Mouse (Mus musculus) heart, embryonic 10.5 days (tissue): Measurements from ENCODE around the gene Shc4. TPM values are rescaled to one million over a fixed set of nuclear protein-coding genes. Genes with fewer than 3 reads are reported as not detected.

Experiments used
- DNase-seq: peaks from one replicate; pipeline ENCODE4 v3.0.0-alpha.2; 2017; ENCODE audit warnings: low spot score
- H3K27ac ChIP-seq: fragments of 300-500 bp; sonication (generic); 2 replicates; pipeline ENCODE4 v1.5.1; 2016; ENCODE audit warnings: mild to moderate bottlenecking
- H3K27me3 ChIP-seq: fragments of 300-500 bp; sonication (generic); 2 replicates; pipeline ENCODE4 v1.6.1; 2016; ENCODE audit warnings: mild to moderate bottlenecking; ENCODE audit not compliant: poor library complexity, insufficient read depth, severe bottlenecking
- H3K36me3 ChIP-seq: fragments of 300-500 bp; sonication (generic); 2 replicates; pipeline ENCODE4 v1.6.1; 2016; ENCODE audit warnings: mild to moderate bottlenecking, moderate library complexity
- H3K4me1 ChIP-seq: fragments of 300-500 bp; sonication (generic); 2 replicates; pipeline ENCODE4 v1.6.1; 2016; ENCODE audit warnings: mild to moderate bottlenecking
- H3K4me3 ChIP-seq: fragments of 300-500 bp; sonication (generic); 2 replicates; pipeline ENCODE4 v1.5.1; 2016; ENCODE audit warnings: mild to moderate bottlenecking, moderate library complexity
- H3K9me3 ChIP-seq: fragments of 300-500 bp; sonication (generic); 2 replicates; pipeline ENCODE4 v1.6.1; 2016; ENCODE audit warnings: mild to moderate bottlenecking, moderate library complexity
- WGBS: fragments of 180-500 bp; shearing (Covaris S2); methylation state at CpG from one replicate; pipeline ENCODE4 v1.1.7; 2016; 5-methylcytosine and 5-hydroxymethylcytosine counted together
- polyA plus RNA-seq: library from polyadenylated mRNA; unstranded; fragments of >200 nt; fragmentation: Nextera tagmentation; extraction: Ambion mirVana; gene quantifications from 2 replicates; pipeline ENCODE4 v1.2.1, GENCODE M21; 2016

Gene Shc4
- polyA plus RNA-seq, 1 experiment from 2014 or later, result 1.5 TPM

DNA sequence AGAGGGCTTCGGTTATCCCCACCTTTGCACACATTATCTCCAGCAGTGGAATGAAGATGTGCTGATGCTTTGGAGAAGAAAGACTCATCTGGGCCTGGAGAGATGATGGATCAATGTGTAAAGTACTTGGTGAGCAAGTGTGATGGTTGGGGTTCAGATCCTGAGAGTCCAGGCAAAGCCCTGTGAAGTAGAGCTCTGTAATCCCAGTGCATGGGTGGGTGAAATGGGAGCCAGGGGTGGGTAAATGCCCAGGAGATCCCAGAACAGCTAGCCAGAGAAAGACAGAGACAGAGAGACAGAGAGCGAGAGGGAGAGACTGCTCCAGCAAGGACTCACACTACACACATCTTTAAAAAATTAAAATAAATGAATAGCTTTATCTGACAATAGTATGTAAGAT, 70.7 kb downstream of the Shc4 start:
- no peak overlapping the region for H3K27ac ChIP-seq
- no peaks in the 10 kb centered on the region for H3K4me1 ChIP-seq
- H3K36me3 ChIP-seq, result no peaks in the 10 kb centered on the region
- WGBS, result 89% methylated on average over 2 of the region's 2 CpGs
- no peaks in the 10 kb centered on the region for H3K9me3 ChIP-seq
- no peaks in the 10 kb centered on the region for H3K27me3 ChIP-seq
- no peak overlapping the region for H3K4me3 ChIP-seq
- no peak for DNase-seq

DNA sequence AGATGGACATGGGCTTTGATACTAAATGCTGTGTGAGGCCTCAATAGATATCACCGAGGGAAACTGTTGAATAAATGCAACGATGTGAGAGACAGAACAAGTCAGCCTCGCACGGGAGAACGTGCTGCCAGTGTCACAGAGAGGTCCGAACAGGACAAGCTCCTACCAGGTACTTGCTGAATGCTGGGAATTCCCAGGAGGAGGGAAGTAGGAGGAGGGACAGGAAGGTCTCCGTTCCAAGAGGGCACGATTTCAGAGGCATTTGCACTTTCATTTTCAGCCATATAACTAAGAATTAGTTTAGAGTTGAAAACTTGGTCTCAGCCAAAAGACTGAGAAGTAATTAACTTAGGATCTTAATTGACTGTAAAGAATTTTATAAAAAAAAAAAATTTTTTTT, 72.4 kb downstream of the Shc4 start:
- H3K4me1 ChIP-seq, result peaks cover 7% of the 10 kb centered on the region; the same call in 1 of the 2 replicates
- no peaks in the 10 kb centered on the region for H3K36me3 ChIP-seq
- DNase-seq, result no peak
- WGBS, result 80% methylated on average over 8 of the region's 8 CpGs
- H3K9me3 ChIP-seq, result no peaks in the 10 kb centered on the region
- H3K27me3 ChIP-seq, result no peaks in the 10 kb centered on the region
- no peak overlapping the region for H3K27ac ChIP-seq
- no peak overlapping the region for H3K4me3 ChIP-seq

DNA sequence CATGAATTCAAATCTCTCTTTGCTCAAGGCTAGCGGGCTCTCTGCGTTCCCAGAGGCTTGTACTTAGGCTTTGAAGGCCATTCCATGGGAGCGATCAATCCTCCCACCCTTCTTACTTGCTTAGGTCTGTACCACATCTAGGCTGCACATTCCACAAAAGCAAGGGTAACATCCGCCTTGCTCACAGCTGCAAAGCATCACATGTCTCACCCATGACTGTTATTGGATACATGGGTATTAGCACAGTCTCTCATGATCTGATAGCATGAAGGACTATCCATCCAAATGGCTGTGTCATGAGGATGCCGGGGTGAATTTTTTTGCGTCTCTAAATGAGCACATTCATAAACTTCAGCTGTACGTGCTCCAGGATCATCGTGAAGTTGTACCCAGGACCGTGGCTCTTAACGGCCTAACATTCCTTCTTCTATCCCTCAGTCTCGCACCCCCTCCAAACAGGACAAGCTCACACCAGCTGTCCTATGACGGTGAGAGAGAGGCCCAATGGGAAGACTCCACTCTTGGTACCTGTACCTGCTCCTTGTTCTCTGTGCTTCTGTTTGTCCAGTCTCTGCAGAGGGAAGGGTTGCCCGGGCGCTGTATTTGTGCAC, 73.1 kb downstream of the Shc4 start:
- Histone ChIP-seq H3K27ac (no peak overlapping the region), H3K4me1 (peaks cover 7% of the 10 kb centered on the region; the same call in 1 of the 2 replicates), H3K36me3 (no peaks in the 10 kb centered on the region), H3K4me3 (no peak overlapping the region), H3K9me3 (no peaks in the 10 kb centered on the region), H3K27me3 (no peaks in the 10 kb centered on the region)
- DNase-seq, result no peak
- WGBS, result 89% methylated on average over 14 of the region's 14 CpGs

DNA sequence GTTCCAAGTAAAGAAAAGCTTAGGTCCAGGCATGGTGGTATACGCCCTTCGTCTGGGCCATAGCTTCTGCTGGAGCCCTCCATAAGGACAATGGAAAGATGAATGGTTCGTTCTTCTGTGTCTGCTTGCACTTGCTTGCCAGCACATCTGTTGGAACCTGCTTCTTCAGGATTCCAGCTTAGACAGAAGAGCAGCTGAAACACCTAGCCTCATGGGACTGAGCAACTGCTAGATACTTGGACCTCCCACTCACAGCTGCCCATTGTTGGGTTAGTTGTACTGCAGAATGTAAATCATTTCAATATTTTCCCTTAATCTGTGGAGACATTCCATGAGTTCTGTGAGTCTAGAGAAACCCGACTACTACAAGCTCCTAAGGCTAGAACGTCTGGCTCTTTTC, 73.9 kb downstream of the Shc4 start:
- WGBS, result 84% methylated on average over 5 of the region's 5 CpGs
- Histone ChIP-seq H3K4me3 (no peak overlapping the region), H3K27ac (no peak overlapping the region), H3K4me1 (peaks cover 7% of the 10 kb centered on the region; the same call in 1 of the 2 replicates), H3K27me3 (no peaks in the 10 kb centered on the region), H3K36me3 (no peaks in the 10 kb centered on the region), H3K9me3 (no peaks in the 10 kb centered on the region)
- DNase-seq, result no peak

DNA sequence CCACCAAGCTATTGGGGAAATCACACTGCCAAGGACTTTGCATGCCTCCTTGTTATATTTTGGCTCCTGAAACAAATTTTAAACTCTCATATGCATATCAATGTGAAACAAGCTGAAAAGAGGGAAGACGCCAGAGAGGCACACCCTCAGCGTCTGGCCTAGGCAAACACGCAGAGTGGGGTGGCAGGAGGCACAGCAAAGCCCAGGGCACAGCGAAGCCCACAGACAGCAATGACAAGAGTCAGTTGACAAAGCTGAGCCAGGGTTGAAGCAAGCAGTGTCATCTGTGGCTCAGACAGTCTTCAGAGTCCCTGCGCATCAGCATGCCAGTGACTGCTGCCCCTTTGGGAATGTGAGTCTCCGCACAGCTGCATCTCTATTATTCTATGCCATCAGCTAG, 79.0 kb downstream of the Shc4 start:
- H3K9me3 ChIP-seq, result no peaks in the 10 kb centered on the region
- H3K27me3 ChIP-seq, result no peaks in the 10 kb centered on the region
- no peak for DNase-seq
- H3K4me3 ChIP-seq, result no peak overlapping the region
- no peaks in the 10 kb centered on the region for H3K36me3 ChIP-seq
- WGBS, result 88% methylated on average over 6 of the region's 6 CpGs
- H3K27ac ChIP-seq, result no peak overlapping the region
- H3K4me1 ChIP-seq, result peaks cover 7% of the 10 kb centered on the region; the same call in 1 of the 2 replicates

DNA sequence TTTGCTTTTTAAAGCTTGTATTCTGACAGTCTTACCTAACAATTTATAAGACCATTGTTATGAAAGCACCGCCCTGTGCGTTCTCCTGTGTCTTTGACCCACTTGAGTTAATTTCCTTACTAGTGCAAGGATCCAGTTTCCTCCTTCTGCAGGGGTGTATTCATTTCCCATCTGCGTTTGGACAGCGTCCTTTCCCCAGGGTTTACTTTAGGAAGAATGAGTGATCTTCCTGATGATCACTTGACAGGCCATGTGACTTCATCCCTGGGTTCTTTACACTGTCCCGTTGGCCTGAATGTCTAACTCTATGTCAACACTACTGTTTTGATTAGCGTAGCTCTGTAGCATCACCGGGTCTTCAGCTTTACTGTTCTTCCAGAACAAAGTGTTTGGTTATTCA, 86.6 kb downstream of the Shc4 start:
- Histone ChIP-seq H3K27ac (no peak overlapping the region), H3K9me3 (no peaks in the 10 kb centered on the region), H3K4me1 (no peaks in the 10 kb centered on the region), H3K27me3 (no peaks in the 10 kb centered on the region), H3K36me3 (no peaks in the 10 kb centered on the region), H3K4me3 (no peak overlapping the region)
- DNase-seq, result no peak
- WGBS, result 76% methylated on average over 7 of the region's 7 CpGs

DNA sequence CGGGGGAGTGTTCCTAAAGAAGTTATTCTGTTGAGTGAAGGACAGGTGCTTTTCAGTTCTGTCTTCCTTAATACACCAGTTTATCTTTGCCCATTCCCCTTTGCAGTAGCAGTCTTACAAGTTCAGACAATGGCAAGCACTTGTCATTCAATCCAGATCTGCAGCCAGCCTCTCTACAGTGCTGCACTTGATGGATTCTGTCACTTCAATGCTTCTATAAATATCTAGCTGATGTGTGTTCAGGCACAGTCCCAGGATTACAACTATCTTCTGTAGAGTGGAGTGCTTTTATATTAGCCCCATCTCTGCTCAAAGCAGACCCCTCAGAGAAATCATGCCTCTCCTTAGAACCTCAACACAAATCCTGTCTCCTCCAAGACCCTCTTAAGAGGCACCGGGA, 93.9 kb downstream of the Shc4 start:
- DNase-seq, result no peak
- peak overlapping the region; percentile 25; the same call in 1 of the 2 replicates for H3K27ac ChIP-seq
- no peaks in the 10 kb centered on the region for H3K9me3 ChIP-seq
- H3K27me3 ChIP-seq, result no peaks in the 10 kb centered on the region
- WGBS, result 65% methylated on average over 2 of the region's 2 CpGs
- peaks cover 20% of the 10 kb centered on the region for H3K4me1 ChIP-seq
- H3K36me3 ChIP-seq, result no peaks in the 10 kb centered on the region
- H3K4me3 ChIP-seq, result no peak overlapping the region

DNA sequence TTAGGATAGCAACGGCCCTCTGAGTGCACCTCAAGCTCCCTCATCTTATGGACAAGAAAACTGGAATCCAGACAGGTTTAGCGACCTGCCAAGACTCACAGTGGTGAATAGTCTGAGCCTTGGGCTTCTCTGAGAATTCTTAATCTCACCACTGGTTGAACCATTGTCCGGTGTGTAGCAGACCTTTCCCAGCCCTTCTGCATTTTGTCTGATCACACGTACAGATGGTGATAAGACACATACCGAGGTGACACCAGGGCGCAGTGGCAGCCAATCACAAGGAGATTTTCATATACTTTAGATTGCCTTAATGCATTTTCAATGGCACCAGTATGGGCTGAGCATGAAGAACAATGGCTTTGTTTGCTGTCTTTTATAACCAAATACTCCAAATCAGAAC, 95.5 kb downstream of the Shc4 start:
- Histone ChIP-seq H3K4me3 (no peak overlapping the region), H3K36me3 (no peaks in the 10 kb centered on the region), H3K27me3 (no peaks in the 10 kb centered on the region), H3K4me1 (peaks cover 29% of the 10 kb centered on the region), H3K27ac (peak overlapping the region; percentile 60), H3K9me3 (no peaks in the 10 kb centered on the region)
- WGBS, result 51% methylated on average over 6 of the region's 6 CpGs
- DNase-seq, result peak; percentile 81

DNA sequence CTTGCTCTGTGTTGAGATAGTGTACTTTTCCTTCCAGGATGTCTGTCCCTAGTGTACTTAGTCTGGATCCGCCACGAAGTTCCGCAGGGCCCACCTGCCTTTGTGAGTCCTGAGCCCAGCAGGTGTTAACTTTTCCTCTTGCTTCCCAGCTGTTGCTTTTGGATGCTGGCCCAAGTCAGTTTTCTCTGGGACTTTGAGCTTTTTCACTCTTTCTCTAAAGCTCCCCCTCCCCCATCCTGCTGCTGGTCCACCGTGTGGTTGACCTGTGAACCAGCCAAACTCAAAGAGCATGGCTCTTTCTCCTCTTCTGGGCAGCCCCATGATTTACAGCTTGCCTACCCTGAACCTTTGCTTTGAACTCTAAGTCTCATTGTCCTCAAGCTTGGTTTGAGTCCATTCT, 97.4 kb downstream of the Shc4 start:
- no peak for DNase-seq
- no peaks in the 10 kb centered on the region for H3K27me3 ChIP-seq
- H3K9me3 ChIP-seq, result no peaks in the 10 kb centered on the region
- WGBS, result 90% methylated on average over 4 of the region's 4 CpGs
- H3K27ac ChIP-seq, result no peak overlapping the region
- H3K36me3 ChIP-seq, result no peaks in the 10 kb centered on the region
- H3K4me3 ChIP-seq, result no peak overlapping the region
- peaks cover 34% of the 10 kb centered on the region for H3K4me1 ChIP-seq

DNA sequence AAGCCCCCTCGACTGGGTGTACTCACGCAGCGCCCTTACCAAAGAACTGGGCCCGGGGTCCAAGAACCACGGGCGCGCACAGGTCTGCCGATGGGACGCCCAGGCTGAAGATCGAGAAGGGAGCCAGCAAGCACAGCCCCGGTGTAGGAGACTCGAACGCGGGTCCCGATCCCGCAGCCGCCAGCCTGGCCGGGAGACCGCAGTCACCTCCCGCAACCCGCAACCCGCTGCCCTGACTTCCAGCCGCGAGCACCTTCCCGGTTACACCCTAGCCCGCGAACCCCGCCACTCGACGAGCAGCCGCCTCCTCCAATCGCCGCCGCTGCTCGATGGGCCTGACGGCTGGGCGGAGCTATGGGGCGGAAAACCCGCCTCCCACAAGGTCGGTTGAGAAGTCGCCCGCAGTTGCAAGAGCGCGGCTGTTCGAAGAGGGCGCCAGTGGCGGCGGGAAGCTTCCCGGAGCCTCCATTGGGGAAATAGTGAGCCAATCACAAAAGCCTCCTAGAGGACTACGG, 99.1 kb downstream of the Shc4 start, which contains the start of gene Cep152:
Gene Cep152, minus strand, starts transcription at position 277 of the 515 bp plus-strand sequence.
- no peaks in the 10 kb centered on the region for H3K27me3 ChIP-seq
- H3K9me3 ChIP-seq, result no peaks in the 10 kb centered on the region
- peaks cover 31% of the 10 kb centered on the region for H3K4me1 ChIP-seq
- DNase-seq, result peak; percentile 99
- WGBS, result under 1% methylated on average over 50 of the region's 50 CpGs
- peaks cover 7% of the 10 kb centered on the region for H3K36me3 ChIP-seq
- H3K4me3 ChIP-seq, result peak within 1 kb of the TSS; percentile 81
- H3K27ac ChIP-seq, result peak within 1 kb of the TSS; percentile 89

DNA sequence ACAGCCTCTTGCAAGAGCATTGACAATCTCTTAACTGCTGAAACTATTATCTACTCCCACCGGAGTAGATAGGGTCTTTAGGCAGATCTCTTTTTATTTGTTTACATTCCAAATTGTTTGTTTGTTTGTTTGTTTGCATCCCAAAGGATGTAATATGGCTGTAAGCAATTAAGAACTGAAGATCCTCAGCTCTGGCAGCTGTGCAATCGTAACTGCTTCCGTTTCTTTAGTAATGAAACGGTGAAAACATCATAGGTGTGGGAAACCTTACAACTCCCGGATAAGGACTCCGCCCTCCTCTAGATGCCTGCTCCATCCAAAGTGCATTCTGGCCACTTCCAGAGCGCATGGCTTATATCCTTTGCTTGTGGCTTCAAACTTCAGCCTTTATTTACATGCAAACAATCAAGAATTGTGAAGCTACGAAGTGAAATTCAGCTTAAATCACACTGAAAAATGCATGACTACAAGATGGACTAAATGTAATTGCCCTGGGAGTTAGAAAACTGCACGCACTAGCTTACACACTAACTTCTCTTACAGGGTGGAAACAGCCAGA, 99.7 kb downstream of the Shc4 start:
- Histone ChIP-seq H3K27me3 (no peaks in the 10 kb centered on the region), H3K36me3 (peaks cover 14% of the 10 kb centered on the region), H3K4me1 (peaks cover 28% of the 10 kb centered on the region), H3K27ac (peak overlapping the region; percentile 89; the same call in 1 of the 2 replicates), H3K4me3 (peak overlapping the region; percentile 81), H3K9me3 (no peaks in the 10 kb centered on the region)
- WGBS, result 16% methylated on average over 9 of the region's 9 CpGs
- DNase-seq, result no peak

DNA sequence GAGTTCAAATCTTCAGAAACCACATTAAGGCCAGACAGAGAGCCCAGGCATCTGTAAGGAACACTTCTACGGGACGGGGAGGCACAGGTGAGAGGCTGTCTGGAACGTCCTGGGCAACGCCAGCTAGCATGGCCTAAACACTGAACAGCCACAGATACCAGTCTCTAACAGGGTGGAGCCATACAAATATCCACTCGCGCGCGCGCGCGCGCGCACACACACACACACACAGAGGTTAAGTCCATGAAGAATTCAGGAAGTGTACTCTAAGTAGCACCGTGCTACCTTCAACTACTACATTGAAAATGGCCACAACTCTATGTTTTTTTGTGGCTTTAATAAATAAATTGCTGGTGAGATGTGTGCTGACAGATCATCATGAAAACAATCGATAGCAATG, 100.7 kb downstream of the Shc4 start:
- H3K9me3 ChIP-seq, result no peaks in the 10 kb centered on the region
- 94% methylated on average over 15 of the region's 15 CpGs for WGBS
- H3K27me3 ChIP-seq, result no peaks in the 10 kb centered on the region
- DNase-seq, result no peak
- H3K27ac ChIP-seq, result no peak overlapping the region
- H3K4me1 ChIP-seq, result peaks cover 22% of the 10 kb centered on the region
- peaks cover 23% of the 10 kb centered on the region for H3K36me3 ChIP-seq
- 0 out of 2 replicates have a peak overlapping the region, but pooled peaks have one; percentile 81 for H3K4me3 ChIP-seq

DNA sequence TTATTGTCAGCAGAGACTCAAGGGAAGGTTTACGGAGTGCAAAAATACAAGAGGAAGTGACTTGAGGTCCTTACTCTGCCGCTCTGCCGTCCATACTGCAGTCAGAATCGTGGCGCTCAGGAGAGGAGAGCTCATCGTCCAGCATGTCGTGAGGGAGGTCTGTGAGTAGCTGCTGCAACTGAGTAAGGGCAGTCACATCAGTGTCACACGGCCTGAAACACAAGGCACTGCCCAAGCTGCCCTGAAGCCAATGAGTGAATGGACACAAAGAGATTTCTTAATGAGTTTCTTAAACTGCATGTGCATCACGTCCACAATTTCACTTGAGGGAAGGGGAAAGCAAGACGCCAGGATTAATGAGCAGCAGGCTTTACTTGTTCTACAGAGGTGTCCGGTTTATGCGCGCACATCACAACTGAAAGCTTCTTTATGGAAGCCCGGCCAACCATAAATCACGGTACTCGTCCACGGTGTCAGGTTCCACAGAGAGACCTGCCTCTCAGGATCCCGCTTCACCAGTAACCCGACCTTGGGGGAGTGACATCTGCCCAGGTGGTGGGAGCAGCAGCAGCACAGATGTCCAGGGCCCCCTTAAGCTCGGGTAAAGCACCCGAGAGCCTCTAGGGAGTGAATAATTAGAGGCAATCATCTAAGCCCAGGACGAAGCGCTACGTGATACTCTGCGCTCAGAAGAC, 103.6 kb downstream of the Shc4 start:
- WGBS, result 86% methylated on average over 25 of the region's 25 CpGs
- H3K4me1 ChIP-seq, result peaks cover 15% of the 10 kb centered on the region
- H3K36me3 ChIP-seq, result peaks cover 46% of the 10 kb centered on the region
- no peak for DNase-seq
- H3K27ac ChIP-seq, result no peak overlapping the region
- no peak overlapping the region for H3K4me3 ChIP-seq
- H3K27me3 ChIP-seq, result no peaks in the 10 kb centered on the region
- no peaks in the 10 kb centered on the region for H3K9me3 ChIP-seq
